Mouse (Mus musculus): Measurements from ENCODE around the gene Notch4. TPM values are rescaled to one million over a fixed set of nuclear protein-coding genes. Genes with fewer than 3 reads are reported as not detected.

The Notch4 gene
- polyA plus RNA-seq, 1 experiment from 2014 or later: 4.7 TPM

DNA sequence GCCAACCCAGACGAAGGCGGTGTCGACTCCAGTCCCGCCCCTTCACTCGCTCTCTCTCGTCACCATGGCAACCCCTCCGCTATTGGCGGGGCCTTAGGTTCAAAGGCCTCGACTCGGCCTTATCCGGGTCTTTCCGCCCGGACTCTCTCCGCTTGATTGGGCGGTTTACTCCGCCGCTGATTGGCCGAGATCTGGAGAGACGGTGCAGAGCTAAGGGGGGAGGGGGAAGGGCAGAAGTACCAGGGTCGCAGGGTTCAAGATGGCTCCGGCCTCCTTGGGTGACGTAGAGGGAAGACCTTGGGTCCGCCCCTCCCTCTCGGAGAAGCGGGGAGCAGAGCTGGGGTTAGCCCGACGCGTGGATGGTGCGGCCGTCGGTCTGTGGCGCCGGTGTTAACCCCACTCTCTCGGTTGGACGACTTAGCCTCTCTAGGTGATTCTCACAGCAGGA, 40.0 kb downstream of the Notch4 start, which contains the start of gene Agpat1:
Gene Agpat1, plus strand, starts transcription at position 202 of the 448 bp plus-strand sequence.
- Histone ChIP-seq H3K9me3 (ENCODE audit: control insufficient read depth, low read length) (no peaks in the 10 kb centered on the region), H3K4me2 (ENCODE audit: low read depth, low read length) (peak within 1 kb of the TSS; percentile 90), H3K27me3 (replicated peaks; ENCODE audit: control insufficient read depth, insufficient read depth, low read length) (no peaks in the 10 kb centered on the region), H3K27ac (replicated peaks; ENCODE audit: low read depth, low read length) (peak within 1 kb of the TSS; percentile 89), H3K9ac (ENCODE audit: low read depth, low read length) (peak within 1 kb of the TSS; percentile 91), H3K4me3 (ENCODE audit: low read depth, low read length) (peak within 1 kb of the TSS; percentile 74), H3K4me1 (ENCODE audit: control insufficient read depth, insufficient read depth, low read length) (peaks cover 17% of the 10 kb centered on the region), H3K36me3 (ENCODE audit: control insufficient read depth, insufficient read depth, low read length) (peaks cover 21% of the 10 kb centered on the region)
- under 1% methylated on average over 31 of the region's 35 CpGs for WGBS
- DNase-seq (ENCODE audit: low spot score) (peak; percentile 100), ATAC-seq (ENCODE audit: low read depth) (peak; percentile 87)

GRCm38 (mm10) chr17:34604511-34605237, 40.6 kb downstream of the Notch4 start:
- Histone ChIP-seq H3K36me3 (ENCODE audit: control insufficient read depth, insufficient read depth, low read length) (peaks cover 21% of the 10 kb centered on the region), H3K9ac (ENCODE audit: low read depth, low read length) (peak overlapping the region; percentile 91), H3K4me3 (ENCODE audit: low read depth, low read length) (peak overlapping the region; percentile 74), H3K4me1 (ENCODE audit: control insufficient read depth, insufficient read depth, low read length) (peaks cover 17% of the 10 kb centered on the region), H3K27me3 (replicated peaks; ENCODE audit: control insufficient read depth, insufficient read depth, low read length) (no peaks in the 10 kb centered on the region), H3K4me2 (ENCODE audit: low read depth, low read length) (peak overlapping the region; percentile 90), H3K27ac (replicated peaks; ENCODE audit: low read depth, low read length) (peak overlapping the region; percentile 89), H3K9me3 (ENCODE audit: control insufficient read depth, low read length) (no peaks in the 10 kb centered on the region)
- 21% methylated on average over 24 of the region's 24 CpGs for WGBS
- DNase-seq (ENCODE audit: low spot score): no peak
- no peak for ATAC-seq (ENCODE audit: low read depth)

GRCm38 (mm10) chr17:34605609-34606008, 41.5 kb downstream of the Notch4 start:
- 0% methylated on average over 6 of the region's 30 CpGs for WGBS
- peak overlapping the region; percentile 74 for H3K4me3 ChIP-seq (ENCODE audit: low read depth, low read length)
- H3K27ac ChIP-seq (replicated peaks; ENCODE audit: low read depth, low read length): peak overlapping the region; percentile 89
- DNase-seq (ENCODE audit: low spot score) (peak; percentile 97), ATAC-seq (ENCODE audit: low read depth) (peak; percentile 48)
- no peaks in the 10 kb centered on the region for H3K27me3 ChIP-seq (replicated peaks; ENCODE audit: control insufficient read depth, insufficient read depth, low read length)
- H3K4me2 ChIP-seq (ENCODE audit: low read depth, low read length): peak overlapping the region; percentile 90
- H3K36me3 ChIP-seq (ENCODE audit: control insufficient read depth, insufficient read depth, low read length): peaks cover 14% of the 10 kb centered on the region
- peaks cover 17% of the 10 kb centered on the region for H3K4me1 ChIP-seq (ENCODE audit: control insufficient read depth, insufficient read depth, low read length)
- H3K9ac ChIP-seq (ENCODE audit: low read depth, low read length): peak overlapping the region; percentile 91
- H3K9me3 ChIP-seq (ENCODE audit: control insufficient read depth, low read length): no peaks in the 10 kb centered on the region

DNA sequence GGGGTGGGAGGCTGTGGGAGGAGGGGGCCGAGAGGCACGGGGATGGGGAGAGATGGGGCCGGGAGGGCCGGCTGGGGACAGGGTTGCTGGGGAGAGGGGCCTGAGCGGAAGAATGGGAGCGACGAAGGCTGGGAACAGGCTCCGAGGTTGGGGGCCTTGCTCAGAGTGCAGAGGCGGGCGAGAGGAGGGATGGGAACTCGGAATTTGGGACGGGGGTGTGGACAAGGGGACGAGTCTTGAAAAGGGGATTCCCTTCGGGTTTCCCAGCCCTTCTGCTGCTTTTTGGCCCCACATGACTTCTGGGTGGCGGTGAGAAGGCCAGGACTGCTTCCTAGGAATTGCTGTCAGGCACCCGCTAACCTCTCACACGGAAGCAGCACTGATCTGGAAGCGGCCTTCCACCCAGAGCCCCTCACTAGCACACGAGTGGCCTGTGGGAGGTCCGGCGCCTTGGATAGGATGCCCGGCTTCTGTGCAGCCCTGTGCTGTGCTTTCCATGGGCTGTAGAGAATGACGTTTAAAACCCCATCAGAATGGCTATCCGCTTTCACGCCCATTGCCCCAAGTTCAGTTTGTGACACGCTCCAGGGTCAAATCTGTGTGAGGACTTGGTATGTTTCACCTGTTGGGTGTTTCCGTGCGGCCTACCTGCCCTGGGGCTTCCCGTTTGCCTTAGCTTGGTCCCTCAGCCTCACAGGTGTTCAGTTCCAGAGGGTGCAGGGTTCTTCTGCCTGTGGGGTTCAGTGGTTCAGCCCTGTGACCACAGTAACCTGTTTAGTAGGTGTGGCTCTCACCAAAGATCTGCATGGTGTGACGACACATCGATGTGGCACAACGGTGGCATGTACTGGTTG, 42.3 kb downstream of the Notch4 start:
- peak overlapping the region; percentile 90 for H3K4me2 ChIP-seq (ENCODE audit: low read depth, low read length)
- no peaks in the 10 kb centered on the region for H3K27me3 ChIP-seq (replicated peaks; ENCODE audit: control insufficient read depth, insufficient read depth, low read length)
- H3K4me3 ChIP-seq (ENCODE audit: low read depth, low read length): peak overlapping the region; percentile 74
- ATAC-seq (ENCODE audit: low read depth): no peak
- peak overlapping the region; percentile 91 for H3K9ac ChIP-seq (ENCODE audit: low read depth, low read length)
- 14% methylated on average over 29 of the region's 32 CpGs for WGBS
- H3K27ac ChIP-seq (replicated peaks; ENCODE audit: low read depth, low read length): peak overlapping the region; percentile 82
- no peaks in the 10 kb centered on the region for H3K9me3 ChIP-seq (ENCODE audit: control insufficient read depth, low read length)
- DNase-seq (ENCODE audit: low spot score): no peak
- H3K4me1 ChIP-seq (ENCODE audit: control insufficient read depth, insufficient read depth, low read length): peaks cover 17% of the 10 kb centered on the region
- peaks cover 14% of the 10 kb centered on the region for H3K36me3 ChIP-seq (ENCODE audit: control insufficient read depth, insufficient read depth, low read length)

- H3K9me3 ChIP-seq (ENCODE audit: control insufficient read depth, low read length): no peaks in the 10 kb centered on the region
- H3K4me3 ChIP-seq (ENCODE audit: low read depth, low read length): no peak overlapping the region
- ATAC-seq (ENCODE audit: low read depth) (no peak), DNase-seq (ENCODE audit: low spot score) (no peak)
- no peak overlapping the region for H3K27ac ChIP-seq (replicated peaks; ENCODE audit: low read depth, low read length)
- no peak overlapping the region for H3K4me2 ChIP-seq (ENCODE audit: low read depth, low read length)
- 79% methylated on average over 7 of the region's 7 CpGs for WGBS
- H3K4me1 ChIP-seq (ENCODE audit: control insufficient read depth, insufficient read depth, low read length): peaks cover 9% of the 10 kb centered on the region
- peaks cover 24% of the 10 kb centered on the region for H3K36me3 ChIP-seq (ENCODE audit: control insufficient read depth, insufficient read depth, low read length)
- H3K9ac ChIP-seq (ENCODE audit: low read depth, low read length): no peak overlapping the region
- no peaks in the 10 kb centered on the region for H3K27me3 ChIP-seq (replicated peaks; ENCODE audit: control insufficient read depth, insufficient read depth, low read length)
Measured at GRCm38 (mm10) chr17:34607997-34608396, 43.9 kb downstream of the Notch4 start.

- no peaks in the 10 kb centered on the region for H3K4me1 ChIP-seq (ENCODE audit: control insufficient read depth, insufficient read depth, low read length)
- H3K4me2 ChIP-seq (ENCODE audit: low read depth, low read length): no peak overlapping the region
- WGBS: 89% methylated on average over 8 of the region's 8 CpGs
- no peak for ATAC-seq (ENCODE audit: low read depth)
- H3K4me3 ChIP-seq (ENCODE audit: low read depth, low read length): no peak overlapping the region
- no peaks in the 10 kb centered on the region for H3K9me3 ChIP-seq (ENCODE audit: control insufficient read depth, low read length)
- H3K27me3 ChIP-seq (replicated peaks; ENCODE audit: control insufficient read depth, insufficient read depth, low read length): no peaks in the 10 kb centered on the region
- peaks cover 47% of the 10 kb centered on the region for H3K36me3 ChIP-seq (ENCODE audit: control insufficient read depth, insufficient read depth, low read length)
- no peak for DNase-seq (ENCODE audit: low spot score)
- H3K9ac ChIP-seq (ENCODE audit: low read depth, low read length): no peak overlapping the region
- H3K27ac ChIP-seq (replicated peaks; ENCODE audit: low read depth, low read length): no peak overlapping the region
Measured at GRCm38 (mm10) chr17:34611050-34611449, 47.0 kb downstream of the Notch4 start.

DNA sequence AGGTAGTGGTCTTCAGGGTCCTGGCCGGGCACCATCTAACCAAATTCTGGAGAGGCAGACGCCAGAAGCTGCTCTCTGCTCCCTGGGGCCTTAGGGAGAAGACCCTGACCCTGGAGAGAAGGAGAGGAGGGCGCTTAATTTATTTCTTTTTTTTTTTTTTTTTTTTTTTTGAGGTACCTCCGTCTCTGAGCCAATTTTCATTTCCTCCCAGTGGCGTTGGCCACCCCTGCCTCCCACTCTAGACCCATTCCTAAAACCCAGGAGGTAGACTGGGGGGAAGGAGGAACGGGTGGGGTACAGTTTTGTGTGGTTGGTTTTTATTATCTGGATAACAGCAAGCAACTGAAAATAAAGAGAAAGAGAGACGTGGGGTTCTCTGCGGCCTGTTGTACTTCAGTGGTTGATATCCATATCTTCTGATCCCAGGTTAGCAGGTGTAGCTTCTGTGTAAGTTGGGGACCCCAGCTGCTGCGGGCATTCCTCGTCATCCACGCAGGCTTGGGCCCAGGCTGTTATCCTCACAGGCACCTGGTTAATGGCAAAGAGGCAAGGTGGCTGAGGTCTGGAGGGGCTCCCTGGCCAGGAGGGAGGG, 49.1 kb downstream of the Notch4 start:
- no peaks in the 10 kb centered on the region for H3K9me3 ChIP-seq (ENCODE audit: control insufficient read depth, low read length)
- 91% methylated on average over 10 of the region's 11 CpGs for WGBS
- H3K4me1 ChIP-seq (ENCODE audit: control insufficient read depth, insufficient read depth, low read length): no peaks in the 10 kb centered on the region
- no peak overlapping the region for H3K9ac ChIP-seq (ENCODE audit: low read depth, low read length)
- H3K36me3 ChIP-seq (ENCODE audit: control insufficient read depth, insufficient read depth, low read length): peaks cover 63% of the 10 kb centered on the region
- H3K27me3 ChIP-seq (replicated peaks; ENCODE audit: control insufficient read depth, insufficient read depth, low read length): no peaks in the 10 kb centered on the region
- no peak overlapping the region for H3K4me3 ChIP-seq (ENCODE audit: low read depth, low read length)
- no peak for ATAC-seq (ENCODE audit: low read depth)
- no peak overlapping the region for H3K4me2 ChIP-seq (ENCODE audit: low read depth, low read length)
- no peak for DNase-seq (ENCODE audit: low spot score)
- no peak overlapping the region for H3K27ac ChIP-seq (replicated peaks; ENCODE audit: low read depth, low read length)

- Histone ChIP-seq H3K27ac (replicated peaks; ENCODE audit: low read depth, low read length) (no peak overlapping the region), H3K4me1 (ENCODE audit: control insufficient read depth, insufficient read depth, low read length) (no peaks in the 10 kb centered on the region), H3K9me3 (ENCODE audit: control insufficient read depth, low read length) (no peaks in the 10 kb centered on the region), H3K36me3 (ENCODE audit: control insufficient read depth, insufficient read depth, low read length) (peaks cover 63% of the 10 kb centered on the region), H3K4me3 (ENCODE audit: low read depth, low read length) (no peak overlapping the region), H3K4me2 (ENCODE audit: low read depth, low read length) (no peak overlapping the region), H3K27me3 (replicated peaks; ENCODE audit: control insufficient read depth, insufficient read depth, low read length) (no peaks in the 10 kb centered on the region), H3K9ac (ENCODE audit: low read depth, low read length) (no peak overlapping the region)
- DNase-seq (ENCODE audit: low spot score): no peak
- WGBS: 82% methylated on average over 10 of the region's 10 CpGs
- no peak for ATAC-seq (ENCODE audit: low read depth)
Measured at GRCm38 (mm10) chr17:34613830-34614229, 49.8 kb downstream of the Notch4 start.
